Mouse (Mus musculus): ENCODE data around the gene Itga9. TPM values are rescaled to one million over a fixed set of nuclear protein-coding genes. Genes with fewer than 3 reads are reported as not detected.

The Itga9 gene
- polyA plus RNA-seq, 1 experiment from 2014 or later, result 5.9 TPM

- H3K27ac ChIP-seq (ENCODE audit: low read depth, low read length), result no peak overlapping the region
- H3K4me2 ChIP-seq (replicated peaks; ENCODE audit: low read depth), result no peak overlapping the region
- H3K27me3 ChIP-seq (replicated peaks; ENCODE audit: control insufficient read depth, insufficient read depth, low read length), result no peaks in the 10 kb centered on the region
- H3K4me3 ChIP-seq (ENCODE audit: low read depth, low read length), result no peak overlapping the region
- 85% methylated on average over 8 of the region's 8 CpGs for WGBS
- no peak for TF ChIP-seq CTCF (IDR thresholded peaks at IDR 0.05; ENCODE audit: low read depth)
- H3K4me1 ChIP-seq (replicated peaks; ENCODE audit: control insufficient read depth, insufficient read depth, low read length), result no peaks in the 10 kb centered on the region
- no peaks in the 10 kb centered on the region for H3K9me3 ChIP-seq (ENCODE audit: control insufficient read depth)
- H3K36me3 ChIP-seq (ENCODE audit: control insufficient read depth, insufficient read depth), result no peaks in the 10 kb centered on the region
- ATAC-seq, result no peak
- no peak overlapping the region for H3K9ac ChIP-seq (ENCODE audit: low read depth, low read length)
These were observed 342.6 kb downstream of the Itga9 start for GRCm38 (mm10) chr9:118949124-118949523.

- Histone ChIP-seq H3K27ac (ENCODE audit: low read depth, low read length) (no peak overlapping the region), H3K4me3 (ENCODE audit: low read depth, low read length) (no peak overlapping the region), H3K36me3 (ENCODE audit: control insufficient read depth, insufficient read depth) (no peaks in the 10 kb centered on the region), H3K9me3 (ENCODE audit: control insufficient read depth) (no peaks in the 10 kb centered on the region), H3K4me1 (replicated peaks; ENCODE audit: control insufficient read depth, insufficient read depth, low read length) (no peaks in the 10 kb centered on the region), H3K4me2 (replicated peaks; ENCODE audit: low read depth) (no peak overlapping the region), H3K27me3 (replicated peaks; ENCODE audit: control insufficient read depth, insufficient read depth, low read length) (no peaks in the 10 kb centered on the region), H3K9ac (ENCODE audit: low read depth, low read length) (no peak overlapping the region)
- no peak for TF ChIP-seq CTCF (IDR thresholded peaks at IDR 0.05; ENCODE audit: low read depth)
- WGBS, result 56% methylated on average over 4 of the region's 4 CpGs
- ATAC-seq, result no peak
These were observed 343.2 kb downstream of the Itga9 start for GRCm38 (mm10) chr9:118949654-118950053.

DNA sequence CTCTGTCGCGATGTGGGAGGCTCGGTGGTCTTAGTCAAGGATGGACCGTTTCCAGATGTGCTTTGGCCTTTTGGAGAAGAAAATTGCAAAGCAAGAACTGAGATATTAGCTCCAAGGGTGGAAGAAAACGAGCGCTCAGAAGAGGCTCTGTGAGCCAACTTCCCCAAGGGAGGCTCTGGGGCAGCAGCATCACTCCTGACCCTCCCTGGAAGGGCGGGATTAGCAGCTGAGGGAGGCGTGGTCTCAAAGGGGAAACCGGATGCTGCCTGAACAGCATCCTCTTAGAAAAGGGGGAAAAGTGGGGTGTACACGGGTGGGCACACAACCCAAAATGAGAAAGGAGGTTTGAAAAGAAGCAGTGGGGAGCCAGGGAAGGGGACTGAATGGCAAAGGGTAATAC is 343.6 kb downstream of the Itga9 start:
- Histone ChIP-seq H3K4me2 (replicated peaks; ENCODE audit: low read depth) (no peak overlapping the region), H3K27me3 (replicated peaks; ENCODE audit: control insufficient read depth, insufficient read depth, low read length) (no peaks in the 10 kb centered on the region), H3K4me1 (replicated peaks; ENCODE audit: control insufficient read depth, insufficient read depth, low read length) (no peaks in the 10 kb centered on the region), H3K9me3 (ENCODE audit: control insufficient read depth) (no peaks in the 10 kb centered on the region), H3K27ac (ENCODE audit: low read depth, low read length) (no peak overlapping the region), H3K36me3 (ENCODE audit: control insufficient read depth, insufficient read depth) (no peaks in the 10 kb centered on the region), H3K4me3 (ENCODE audit: low read depth, low read length) (no peak overlapping the region), H3K9ac (ENCODE audit: low read depth, low read length) (no peak overlapping the region)
- WGBS, result 66% methylated on average over 10 of the region's 10 CpGs
- no peak for ATAC-seq
- TF ChIP-seq CTCF (IDR thresholded peaks at IDR 0.05; ENCODE audit: low read depth), result no peak

Other genes starting within 250 kb of the Itga9 start
- not detected in 2 replicates for gene Eomes, start 128.5 kb upstream of the Itga9 start, polyA plus RNA-seq (2015; fragmentation: Nextera tagmentation; extraction: Ambion mirVana)
- 52.5 and 57.4 TPM in 2 replicates for gene Golga4, start 100.4 kb upstream of the Itga9 start, polyA plus RNA-seq (2015; fragmentation: Nextera tagmentation; extraction: Ambion mirVana)